Mouse (Mus musculus): ENCODE data around the gene Cdk19. TPM values are rescaled to one million over a fixed set of nuclear protein-coding genes. Genes with fewer than 3 reads are reported as not detected.

The Cdk19 gene
- polyA plus RNA-seq, 1 experiment from 2014 or later = 12.0 TPM

GRCm38 (mm10) chr10:40491131-40491530 is 151.8 kb downstream of the Cdk19 start:
- Histone ChIP-seq H3K4me3 (no peak overlapping the region), H3K27ac (no peak overlapping the region), H3K27me3 (no peaks in the 10 kb centered on the region), H3K4me1 (no peaks in the 10 kb centered on the region), H3K4me2 (no peak overlapping the region), H3K9me3 (no peaks in the 10 kb centered on the region), H3K36me3 (no peaks in the 10 kb centered on the region), H3K9ac (no peak overlapping the region)
- 93% methylated on average over 7 of the region's 7 CpGs for WGBS
- ATAC-seq (ENCODE audit: insufficient number of reproducible peaks, insufficient read depth, low FRiP score, low TSS enrichment, low read depth) = no peak

GRCm38 (mm10) chr10:40491748-40492147 is 152.4 kb downstream of the Cdk19 start:
- 87% methylated on average over 10 of the region's 10 CpGs for WGBS
- ATAC-seq (ENCODE audit: insufficient number of reproducible peaks, insufficient read depth, low FRiP score, low TSS enrichment, low read depth) = no peak

GRCm38 (mm10) chr10:40494181-40495162 is 155.1 kb downstream of the Cdk19 start:
- ATAC-seq (ENCODE audit: insufficient number of reproducible peaks, insufficient read depth, low FRiP score, low TSS enrichment, low read depth) = no peak
- no peaks in the 10 kb centered on the region for H3K27me3 ChIP-seq
- H3K4me1 ChIP-seq = peaks cover 11% of the 10 kb centered on the region
- no peaks in the 10 kb centered on the region for H3K9me3 ChIP-seq
- no peak overlapping the region for H3K4me3 ChIP-seq
- no peak overlapping the region for H3K9ac ChIP-seq
- no peak overlapping the region for H3K4me2 ChIP-seq
- 69% methylated on average over 9 of the region's 9 CpGs for WGBS
- no peaks in the 10 kb centered on the region for H3K36me3 ChIP-seq
- H3K27ac ChIP-seq = no peak overlapping the region

More at GRCm38 (mm10) chr10:40491748-40492147, 152.4 kb downstream of the Cdk19 start:
- Histone ChIP-seq H3K27me3 (no peaks in the 10 kb centered on the region), H3K4me1 (no peaks in the 10 kb centered on the region), H3K36me3 (no peaks in the 10 kb centered on the region), H3K9ac (no peak overlapping the region), H3K9me3 (no peaks in the 10 kb centered on the region), H3K4me3 (no peak overlapping the region), H3K4me2 (no peak overlapping the region), H3K27ac (no peak overlapping the region)

GRCm38 (mm10) chr10:40497301-40498041 is 158.1 kb downstream of the Cdk19 start:
- ATAC-seq (ENCODE audit: insufficient number of reproducible peaks, insufficient read depth, low FRiP score, low TSS enrichment, low read depth) = no peak
- Histone ChIP-seq H3K4me2 (no peak overlapping the region), H3K27me3 (no peaks in the 10 kb centered on the region), H3K4me3 (no peak overlapping the region), H3K9me3 (no peaks in the 10 kb centered on the region), H3K9ac (no peak overlapping the region), H3K36me3 (no peaks in the 10 kb centered on the region), H3K27ac (no peak overlapping the region), H3K4me1 (peaks cover 20% of the 10 kb centered on the region)
- 41% methylated on average over 9 of the region's 9 CpGs for WGBS

- Histone ChIP-seq H3K4me2 (no peak overlapping the region), H3K27me3 (no peaks in the 10 kb centered on the region), H3K9ac (no peak overlapping the region), H3K4me3 (no peak overlapping the region), H3K36me3 (no peaks in the 10 kb centered on the region), H3K9me3 (no peaks in the 10 kb centered on the region), H3K4me1 (peaks cover 20% of the 10 kb centered on the region), H3K27ac (no peak overlapping the region)
- no peak for ATAC-seq (ENCODE audit: insufficient number of reproducible peaks, insufficient read depth, low FRiP score, low TSS enrichment, low read depth)
- WGBS = 86% methylated on average over 4 of the region's 4 CpGs
Measured at GRCm38 (mm10) chr10:40498426-40498825, 159.1 kb downstream of the Cdk19 start.

GRCm38 (mm10) chr10:40499314-40500252 is 160.2 kb downstream of the Cdk19 start:
- WGBS = 42% methylated on average over 18 of the region's 18 CpGs
- Histone ChIP-seq H3K9me3 (no peaks in the 10 kb centered on the region), H3K27ac (peak overlapping the region; percentile 4; the same call in 1 of the 2 replicates), H3K27me3 (no peaks in the 10 kb centered on the region), H3K4me2 (peak overlapping the region; percentile 16; the same call in 1 of the 2 replicates), H3K9ac (no peak overlapping the region), H3K4me3 (no peak overlapping the region), H3K36me3 (no peaks in the 10 kb centered on the region), H3K4me1 (peaks cover 20% of the 10 kb centered on the region)
- ATAC-seq (ENCODE audit: insufficient number of reproducible peaks, insufficient read depth, low FRiP score, low TSS enrichment, low read depth) = no peak

- no peak overlapping the region for H3K4me2 ChIP-seq
- H3K4me3 ChIP-seq = no peak overlapping the region
- H3K9me3 ChIP-seq = no peaks in the 10 kb centered on the region
- H3K27ac ChIP-seq = no peak overlapping the region
- H3K27me3 ChIP-seq = no peaks in the 10 kb centered on the region
- no peak overlapping the region for H3K9ac ChIP-seq
- peaks cover 20% of the 10 kb centered on the region for H3K4me1 ChIP-seq
- WGBS = 86% methylated on average over 7 of the region's 7 CpGs
- no peak for ATAC-seq (ENCODE audit: insufficient number of reproducible peaks, insufficient read depth, low FRiP score, low TSS enrichment, low read depth)
- H3K36me3 ChIP-seq = no peaks in the 10 kb centered on the region
Measured at GRCm38 (mm10) chr10:40500723-40501245, 161.4 kb downstream of the Cdk19 start.

- no peak overlapping the region for H3K9ac ChIP-seq
- H3K4me3 ChIP-seq = no peak overlapping the region
- H3K4me1 ChIP-seq = peaks cover 11% of the 10 kb centered on the region
- no peaks in the 10 kb centered on the region for H3K27me3 ChIP-seq
- H3K27ac ChIP-seq = no peak overlapping the region
- H3K9me3 ChIP-seq = no peaks in the 10 kb centered on the region
- ATAC-seq (ENCODE audit: insufficient number of reproducible peaks, insufficient read depth, low FRiP score, low TSS enrichment, low read depth) = no peak
- no peak overlapping the region for H3K4me2 ChIP-seq
- H3K36me3 ChIP-seq = no peaks in the 10 kb centered on the region
- 83% methylated on average over 3 of the region's 3 CpGs for WGBS
Measured at GRCm38 (mm10) chr10:40502734-40503133, 163.4 kb downstream of the Cdk19 start.

GRCm38 (mm10) chr10:40510356-40510755 is 171.0 kb downstream of the Cdk19 start:
- Histone ChIP-seq H3K9ac (no peak overlapping the region), H3K36me3 (no peaks in the 10 kb centered on the region), H3K4me2 (no peak overlapping the region), H3K4me3 (no peak overlapping the region), H3K27me3 (no peaks in the 10 kb centered on the region), H3K27ac (peak overlapping the region; percentile 51; the same call in 1 of the 2 replicates), H3K4me1 (peaks cover 5% of the 10 kb centered on the region; the same call in 1 of the 2 replicates), H3K9me3 (no peaks in the 10 kb centered on the region)
- 89% methylated on average over 5 of the region's 5 CpGs for WGBS
- 0 out of 2 replicates have a peak, but pooled peaks have one; percentile 20 for ATAC-seq (ENCODE audit: insufficient number of reproducible peaks, insufficient read depth, low FRiP score, low TSS enrichment, low read depth)

GRCm38 (mm10) chr10:40511221-40511677 is 171.9 kb downstream of the Cdk19 start:
- Histone ChIP-seq H3K27me3 (no peaks in the 10 kb centered on the region), H3K9me3 (no peaks in the 10 kb centered on the region), H3K4me2 (no peak overlapping the region), H3K9ac (no peak overlapping the region), H3K36me3 (no peaks in the 10 kb centered on the region), H3K4me3 (no peak overlapping the region), H3K4me1 (peaks cover 13% of the 10 kb centered on the region), H3K27ac (peak overlapping the region; percentile 51; the same call in 1 of the 2 replicates)
- 71% methylated on average over 8 of the region's 8 CpGs for WGBS
- no peak for ATAC-seq (ENCODE audit: insufficient number of reproducible peaks, insufficient read depth, low FRiP score, low TSS enrichment, low read depth)

All from embryonic facial prominence, embryonic 13.5 days (tissue).